20 mouse cellular contexts compared by ENCODE assay signal in the genomic region with DNA sequence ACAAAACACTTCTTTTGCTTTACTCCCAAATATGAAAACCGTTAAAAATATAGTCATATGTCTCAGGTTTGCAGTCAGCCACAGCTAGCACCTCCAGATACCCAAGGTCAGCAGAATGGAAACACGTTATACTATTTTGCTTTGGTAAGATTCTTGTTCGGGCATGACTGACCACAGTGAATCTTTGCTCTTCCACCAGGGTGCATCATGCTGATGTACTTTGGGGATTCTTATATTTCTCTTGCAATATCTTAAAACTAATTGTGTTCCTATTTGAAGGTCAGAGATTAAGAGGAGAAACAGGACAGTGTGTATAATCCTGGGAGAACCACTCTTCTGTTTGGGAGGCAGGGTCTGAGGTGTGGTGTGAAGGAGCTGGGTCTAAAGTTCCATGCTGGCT.
DNase-seq lines count a peak whose midpoint lies in the region; ATAC-seq and TF ChIP-seq lines count a peak whose summit lies in the region.
"Had no signal": no experiment of that assay in that cellular context is flagged by ENCODE, and none has a peak within 500 bp of the region (broad histone marks: within the 10 kb centered on the region; RNA-seq: fewer than 3 reads in every experiment).

No protein-coding gene starts in this region.

- H3K27ac ChIP-seq in midbrain, postnatal 0 days (ENCODE audit: low read depth, low read length): no peak overlapping the region
- H3K27ac ChIP-seq in midbrain, embryonic 16.5 days (ENCODE audit: low read length): no peak overlapping the region
- H3K27ac ChIP-seq: embryonic facial prominence, embryonic 10.5 days; embryonic facial prominence, embryonic 12.5 days; forebrain, embryonic 13.5 days; forebrain, embryonic 15.5 days had no signal

- H3K36me3 ChIP-seq in midbrain, postnatal 0 days (ENCODE audit: insufficient read depth, low read length): no peaks in the 10 kb centered on the region
- no peaks in the 10 kb centered on the region for H3K36me3 ChIP-seq in midbrain, embryonic 16.5 days (ENCODE audit: control insufficient read depth, insufficient read depth, low read length)
- H3K36me3 ChIP-seq: embryonic facial prominence, embryonic 10.5 days; embryonic facial prominence, embryonic 12.5 days; forebrain, embryonic 15.5 days; G1E had no signal

- WGBS in midbrain, postnatal 0 days: 85% methylated on average over 3 of the region's 3 CpGs
- WGBS in midbrain, embryonic 16.5 days: 82% methylated on average over 3 of the region's 3 CpGs

- peak; percentile 16 for TF ChIP-seq CTCF in midbrain, postnatal 0 days (IDR thresholded peaks at IDR 0.05)

- DNase-seq in midbrain, postnatal 0 days (ENCODE audit: low spot score): no peak
- DNase-seq in A20 (ENCODE audit: low read depth, low spot score): peak; percentile 56
- no peak for DNase-seq in adrenal gland, postnatal 36 days
- DNase-seq in cerebellum, adult 18-20 months: no peak
- DNase-seq: adrenal gland, adult 8-10 months; adrenal gland, postnatal 14 days; cerebellum, adult 11 months; cerebellum, adult 2 months; cerebellum, adult 9-10 months; cerebellum, postnatal 10 days; cerebellum, postnatal 25 days; forebrain, postnatal 0 days had no signal

- H3K4me3 ChIP-seq in midbrain, postnatal 0 days (ENCODE audit: low read depth, low read length): no peak overlapping the region
- H3K4me3 ChIP-seq in midbrain, embryonic 16.5 days (ENCODE audit: low read depth, low read length): no peak overlapping the region
- H3K4me3 ChIP-seq: embryonic facial prominence, embryonic 10.5 days; embryonic facial prominence, embryonic 12.5 days; forebrain, embryonic 13.5 days; forebrain, embryonic 15.5 days had no signal

- H3K4me1 ChIP-seq in midbrain, postnatal 0 days (ENCODE audit: insufficient read depth, low read length): no peaks in the 10 kb centered on the region
- no peaks in the 10 kb centered on the region for H3K4me1 ChIP-seq in midbrain, embryonic 16.5 days (ENCODE audit: control insufficient read depth, insufficient read depth, low read length)
- H3K4me1 ChIP-seq: embryonic facial prominence, embryonic 10.5 days; embryonic facial prominence, embryonic 12.5 days; forebrain, embryonic 13.5 days had no signal

- H3K4me2 ChIP-seq in midbrain, postnatal 0 days (ENCODE audit: low read depth, low read length, poor library complexity, severe bottlenecking): no peak overlapping the region
- no peak overlapping the region for H3K4me2 ChIP-seq in midbrain, embryonic 16.5 days (ENCODE audit: low read length)
- H3K4me2 ChIP-seq: embryonic facial prominence, embryonic 12.5 days; forebrain, embryonic 13.5 days; forebrain, embryonic 15.5 days had no signal

- H3K9me3 ChIP-seq in midbrain, postnatal 0 days (ENCODE audit: low read length): no peaks in the 10 kb centered on the region
- H3K9me3 ChIP-seq in midbrain, embryonic 16.5 days (replicated peaks; ENCODE audit: control insufficient read depth, low read length, poor library complexity, severe bottlenecking): no peaks in the 10 kb centered on the region
- H3K9me3 ChIP-seq: embryonic facial prominence, embryonic 10.5 days; embryonic facial prominence, embryonic 12.5 days; forebrain, embryonic 15.5 days; G1E had no signal

- no peak for ATAC-seq in midbrain, postnatal 0 days (ENCODE audit: low FRiP score)
- no peak for ATAC-seq in midbrain, embryonic 16.5 days
- ATAC-seq: activated CD4-positive, CD25-positive, alpha-beta regulatory T cell, adult 4 months; forebrain, embryonic 13.5 days; forebrain, embryonic 15.5 days; forebrain, postnatal 0 days; Patski had no signal

- no peaks in the 10 kb centered on the region for H3K27me3 ChIP-seq in midbrain, postnatal 0 days (ENCODE audit: insufficient read depth, low read length)
- no peaks in the 10 kb centered on the region for H3K27me3 ChIP-seq in midbrain, embryonic 16.5 days (ENCODE audit: control insufficient read depth, insufficient read depth, low read depth, low read length)
- H3K27me3 ChIP-seq: embryonic facial prominence, embryonic 12.5 days; forebrain, embryonic 13.5 days; forebrain, embryonic 15.5 days had no signal

- H3K9ac ChIP-seq in midbrain, postnatal 0 days (replicated peaks; ENCODE audit: low read length, poor library complexity, severe bottlenecking): no peak overlapping the region
- H3K9ac ChIP-seq in midbrain, embryonic 16.5 days (ENCODE audit: low read depth, low read length): no peak overlapping the region
- H3K9ac ChIP-seq: embryonic facial prominence, embryonic 12.5 days; forebrain, embryonic 13.5 days; forebrain, embryonic 15.5 days; forebrain, postnatal 0 days had no signal
